Comparison of ENCODE assay signal across 13 mouse cellular contexts in the genomic region with DNA sequence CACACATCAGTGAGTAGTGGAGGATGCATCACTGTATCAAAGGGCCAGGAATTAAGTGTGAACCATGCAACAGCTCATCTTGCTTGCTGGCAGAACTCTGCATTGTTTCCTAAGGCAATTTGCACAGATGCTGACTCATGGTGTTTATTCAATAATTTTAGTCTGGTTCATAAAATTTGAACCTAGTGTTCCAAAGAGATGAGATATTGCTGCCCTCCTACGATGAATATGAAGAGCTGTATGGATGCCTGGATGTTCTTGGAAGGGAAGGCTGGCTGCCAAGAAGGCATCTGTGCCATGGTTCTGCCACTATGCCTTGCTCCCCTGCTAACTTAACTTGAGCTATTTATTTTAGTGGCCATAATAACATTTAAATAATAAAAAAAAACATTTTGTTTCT. TPM values are rescaled to one million over a fixed set of nuclear protein-coding genes. Genes with fewer than 3 reads are reported as not detected.
DNase-seq lines count a peak whose midpoint lies in the region.
"Had no signal": no experiment of that assay in that cellular context is flagged by ENCODE, and none has a peak within 500 bp of the region (broad histone marks: within the 10 kb centered on the region; RNA-seq: fewer than 3 reads in every experiment).

No protein-coding gene starts in this region.

- DNase-seq in layer of hippocampus, adult 11-12 months (ENCODE audit: low spot score) = peak; percentile 59
- DNase-seq in layer of hippocampus, postnatal 10 days (ENCODE audit: low spot score in 2 of 2) = no peak
- peak; percentile 90 for DNase-seq in brain, adult 2 months (ENCODE audit: low read depth, low spot score)
- DNase-seq in cerebellum, adult 9-11 months = peak; percentile 62
- DNase-seq in layer of hippocampus, adult 9-10 months (ENCODE audit: low spot score) = peak; percentile 41
- no peak for DNase-seq in B cell, adult 2 months
- DNase-seq in kidney, adult 18-20 months = no peak
- DNase-seq: gastrocnemius, postnatal 14 days; heart, postnatal 36 days; liver, embryonic 13.5 days had no signal

RNA-seq across cellular contexts. Expression of gene Speer4b, which starts 44.3 kb away (rescaled TPM):
- total RNA-seq in layer of hippocampus, postnatal 10 days (2021) = not detected
- total RNA-seq: adrenal gland, adult 8-10 months; ES-E14; gastrocnemius, postnatal 14 days; heart, postnatal 36 days; megakaryocyte, adult 5-6 weeks had no signal

Comparison
In these comparisons a context has a peak if more than half of its experiments do, and no peak if none do; other contexts are left out.
1. DNase-seq: peak in layer of hippocampus, adult 11-12 months (single experiment), brain, adult 2 months (single experiment), cerebellum, adult 9-11 months (single experiment) and layer of hippocampus, adult 9-10 months (single experiment); none in layer of hippocampus, postnatal 10 days (0 of 2), B cell, adult 2 months (0 of 2) and kidney, adult 18-20 months (single experiment).